31 mouse cellular contexts compared by ENCODE assay signal in genomic region chr19:59653631-59654367, GRCm38 (mm10).
DNase-seq lines count a peak whose midpoint lies in the region; ATAC-seq and TF ChIP-seq lines count a peak whose summit lies in the region.
"Had no signal": no experiment of that assay in that cellular context is flagged by ENCODE, and none has a peak within 500 bp of the region (broad histone marks: within the 10 kb centered on the region; RNA-seq: fewer than 3 reads in every experiment).

No protein-coding gene starts in this region.

- no peaks in the 10 kb centered on the region for H3K4me1 ChIP-seq in hindbrain, embryonic 16.5 days (ENCODE audit: control insufficient read depth, insufficient read depth, low read depth, low read length)
- no peaks in the 10 kb centered on the region for H3K4me1 ChIP-seq in hindbrain, postnatal 0 days (ENCODE audit: insufficient read depth, low read length)
- no peaks in the 10 kb centered on the region for H3K4me1 ChIP-seq in embryonic facial prominence, embryonic 15.5 days
- H3K4me1 ChIP-seq: heart, embryonic 10.5 days; heart, embryonic 15.5 days; hindbrain, embryonic 12.5 days; liver, embryonic 15.5 days had no signal

- no peaks in the 10 kb centered on the region for H3K27me3 ChIP-seq in hindbrain, embryonic 16.5 days (replicated peaks; ENCODE audit: control insufficient read depth, insufficient read depth, low read length)
- no peaks in the 10 kb centered on the region for H3K27me3 ChIP-seq in hindbrain, postnatal 0 days (ENCODE audit: insufficient read depth, low read length)
- H3K27me3 ChIP-seq in embryonic facial prominence, embryonic 15.5 days, result no peaks in the 10 kb centered on the region
- H3K27me3 ChIP-seq: heart, embryonic 15.5 days; hindbrain, embryonic 12.5 days; liver, embryonic 15.5 days; midbrain, embryonic 12.5 days; neural tube, embryonic 13.5 days had no signal

- H3K9ac ChIP-seq in hindbrain, embryonic 16.5 days (ENCODE audit: low read depth, low read length), result no peak overlapping the region
- no peak overlapping the region for H3K9ac ChIP-seq in hindbrain, postnatal 0 days (replicated peaks; ENCODE audit: low read length)
- no peak overlapping the region for H3K9ac ChIP-seq in embryonic facial prominence, embryonic 15.5 days
- H3K9ac ChIP-seq: heart, embryonic 15.5 days; hindbrain, embryonic 12.5 days; liver, embryonic 15.5 days; lung, embryonic 14.5 days; midbrain, embryonic 12.5 days; neural tube, embryonic 13.5 days had no signal

- peak; percentile 24; the same call in 1 of the 2 replicates for ATAC-seq in hindbrain, embryonic 16.5 days
- ATAC-seq in hindbrain, postnatal 0 days, result no peak
- peak; percentile 60; the same call in 1 of the 2 replicates for ATAC-seq in embryonic facial prominence, embryonic 15.5 days (ENCODE audit: insufficient number of reproducible peaks, low FRiP score, low TSS enrichment, low read depth)
- ATAC-seq: activated CD4-positive, CD25-positive, alpha-beta regulatory T cell, adult 4 months had no signal

- DNase-seq in hindbrain, postnatal 0 days (ENCODE audit: low spot score), result no peak
- DNase-seq in brain, embryonic 14.5 days (ENCODE audit: low read depth), result peak; percentile 70
- DNase-seq in retina, embryonic 14.5 days (ENCODE audit: low spot score), result peak; percentile 40
- DNase-seq in left cerebral cortex, postnatal 36 days (ENCODE audit: low spot score in 2 of 2), result no peak
- DNase-seq in cerebellum, adult 18-20 months, result no peak
- DNase-seq: adrenal gland, adult 2 months; adrenal gland, postnatal 36 days; B cell, adult 2 months; cerebellum, adult 8-10 months; cerebellum, postnatal 25 days; gastrocnemius, postnatal 14 days; heart, postnatal 36 days; kidney, adult 11 months; layer of hippocampus, postnatal 36 days; liver; lung, embryonic 14.5 days; lung, postnatal 14 days; right cerebral cortex, adult 18-20 months; spleen, adult 18-20 months; thymus, postnatal 25 days had no signal

- H3K4me3 ChIP-seq in hindbrain, embryonic 16.5 days (ENCODE audit: low read length), result no peak overlapping the region
- no peak overlapping the region for H3K4me3 ChIP-seq in hindbrain, postnatal 0 days (ENCODE audit: low read length)
- no peak overlapping the region for H3K4me3 ChIP-seq in embryonic facial prominence, embryonic 15.5 days (replicated peaks)
- H3K4me3 ChIP-seq: erythroblast, embryonic 14.5 days; heart, embryonic 10.5 days; heart, embryonic 15.5 days; hindbrain, embryonic 12.5 days; liver, embryonic 15.5 days; midbrain, embryonic 12.5 days; myocyte; neural tube, embryonic 13.5 days had no signal

- no peak for TF ChIP-seq CTCF in hindbrain, postnatal 0 days (IDR thresholded peaks at IDR 0.05; ENCODE audit: low read depth)
- no peak for TF ChIP-seq CTCF in brain, embryonic 14.5 days (IDR thresholded peaks at IDR 0.05; ENCODE audit: borderline replicate concordance, extremely low read depth, insufficient read depth, insufficient read length)

- WGBS in hindbrain, embryonic 16.5 days, result 52% methylated on average over 18 of the region's 18 CpGs
- 52% methylated on average over 18 of the region's 18 CpGs for WGBS in hindbrain, postnatal 0 days
- WGBS in embryonic facial prominence, embryonic 15.5 days, result 68% methylated on average over 18 of the region's 18 CpGs

- no peak for TF ChIP-seq POLR2A in brain, embryonic 14.5 days (IDR thresholded peaks at IDR 0.05; ENCODE audit: borderline replicate concordance, extremely low read depth, insufficient read depth, insufficient read length, poor library complexity, severe bottlenecking)

- no peak overlapping the region for H3K27ac ChIP-seq in hindbrain, embryonic 16.5 days (ENCODE audit: low read depth, low read length)
- no peak overlapping the region for H3K27ac ChIP-seq in hindbrain, postnatal 0 days
- H3K27ac ChIP-seq in embryonic facial prominence, embryonic 15.5 days (replicated peaks), result no peak overlapping the region
- H3K27ac ChIP-seq: heart, embryonic 10.5 days; heart, embryonic 15.5 days; hindbrain, embryonic 12.5 days; liver, embryonic 15.5 days; midbrain, embryonic 12.5 days; neural tube, embryonic 13.5 days had no signal

- H3K36me3 ChIP-seq in hindbrain, embryonic 16.5 days (ENCODE audit: control insufficient read depth, insufficient read depth, low read length), result no peaks in the 10 kb centered on the region
- no peaks in the 10 kb centered on the region for H3K36me3 ChIP-seq in hindbrain, postnatal 0 days (ENCODE audit: insufficient read depth, low read length)
- no peaks in the 10 kb centered on the region for H3K36me3 ChIP-seq in embryonic facial prominence, embryonic 15.5 days
- H3K36me3 ChIP-seq: heart, embryonic 10.5 days; heart, embryonic 15.5 days; hindbrain, embryonic 12.5 days; liver, embryonic 15.5 days; midbrain, embryonic 12.5 days; neural tube, embryonic 13.5 days had no signal

- H3K9me3 ChIP-seq in hindbrain, embryonic 16.5 days (ENCODE audit: control insufficient read depth, low read length), result no peaks in the 10 kb centered on the region
- H3K9me3 ChIP-seq in hindbrain, postnatal 0 days (ENCODE audit: low read length), result no peaks in the 10 kb centered on the region
- H3K9me3 ChIP-seq in embryonic facial prominence, embryonic 15.5 days (replicated peaks), result no peaks in the 10 kb centered on the region
- H3K9me3 ChIP-seq: heart, embryonic 10.5 days; heart, embryonic 15.5 days; hindbrain, embryonic 12.5 days; liver, embryonic 15.5 days; midbrain, embryonic 12.5 days; neural tube, embryonic 13.5 days had no signal

- H3K4me2 ChIP-seq in hindbrain, embryonic 16.5 days (ENCODE audit: low read length), result peak overlapping the region; percentile 15; the same call in 1 of the 2 replicates
- no peak overlapping the region for H3K4me2 ChIP-seq in hindbrain, postnatal 0 days (ENCODE audit: low read depth, low read length)
- no peak overlapping the region for H3K4me2 ChIP-seq in embryonic facial prominence, embryonic 15.5 days (replicated peaks)
- H3K4me2 ChIP-seq: heart, embryonic 15.5 days; hindbrain, embryonic 12.5 days; liver, embryonic 15.5 days; lung, embryonic 14.5 days; midbrain, embryonic 12.5 days; neural tube, embryonic 13.5 days had no signal

- intact Hi-C loops in left cerebral cortex, postnatal 36 days (cut with DNase I), result no loop called here

Comparison
In these comparisons a context has a peak if more than half of its experiments do, and no peak if none do; other contexts are left out.
1. DNase-seq: peak in brain, embryonic 14.5 days (single experiment) and retina, embryonic 14.5 days (single experiment); none in hindbrain, postnatal 0 days (single experiment), left cerebral cortex, postnatal 36 days (0 of 2) and cerebellum, adult 18-20 months (0 of 2).